Mouse (Mus musculus): ENCODE results near the gene Eif3m. TPM values are rescaled to one million over a fixed set of nuclear protein-coding genes. Genes with fewer than 3 reads are reported as not detected.
A peak's percentile ranks its signal among the peaks of the same experiment; 100 is the strongest.

Eif3m gene
- polyA plus RNA-seq, 1 experiment from 2014 or later, result 310 TPM

DNA sequence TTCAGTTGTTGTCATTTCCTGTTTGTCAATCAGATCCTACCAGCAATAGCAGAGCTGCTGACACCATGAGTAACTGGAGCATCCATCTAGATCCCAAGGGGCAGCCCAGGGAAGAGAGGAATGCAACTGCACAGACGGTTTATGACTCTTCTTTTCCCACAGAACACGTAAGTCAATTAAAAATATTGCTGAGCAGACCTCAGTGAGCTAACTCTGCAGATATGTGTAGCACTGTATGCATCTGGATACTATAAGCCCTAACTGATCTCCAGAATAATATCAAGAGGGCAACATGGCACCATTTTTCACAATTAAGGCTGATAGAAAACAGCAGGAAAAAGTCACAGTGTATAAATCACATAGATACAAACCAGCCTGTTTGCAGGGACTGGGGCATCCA lies 22.4 kb downstream of the Eif3m start:
- DNase-seq (ENCODE audit: low spot score), result no peak
- Histone ChIP-seq H3K27me3 (replicated peaks; ENCODE audit: low read depth, poor library complexity, severe bottlenecking) (no peaks in the 10 kb centered on the region), H3K27ac (replicated peaks) (no peak overlapping the region), H3K4me1 (no peaks in the 10 kb centered on the region), H3K4me3 (no peak overlapping the region), H3K9me3 (no peaks in the 10 kb centered on the region), H3K36me3 (replicated peaks) (peaks cover 39% of the 10 kb centered on the region)
- WGBS, result 75% methylated on average over 2 of the region's 2 CpGs

DNA sequence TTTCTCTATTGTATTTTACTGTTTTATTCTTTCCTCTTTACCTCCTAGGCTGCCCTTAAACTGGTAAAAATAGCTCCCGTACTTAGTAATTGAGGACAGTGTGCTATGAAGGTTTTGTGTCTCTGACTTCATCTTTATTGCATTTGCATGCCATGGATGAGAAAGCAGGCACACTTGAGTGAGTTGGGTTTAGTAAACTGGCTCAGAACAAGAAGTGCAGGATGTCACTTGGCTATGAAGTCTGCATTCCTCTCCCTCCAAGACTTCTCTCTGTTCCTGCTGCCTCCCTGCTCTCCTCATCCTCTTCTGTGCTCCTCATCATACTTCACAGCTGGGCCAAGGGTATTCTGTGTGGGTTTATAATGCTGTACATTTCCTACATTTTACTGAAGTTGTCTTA lies 27.9 kb downstream of the Eif3m start:
- DNase-seq (ENCODE audit: low spot score), result no peak
- Histone ChIP-seq H3K27me3 (replicated peaks; ENCODE audit: low read depth, poor library complexity, severe bottlenecking) (no peaks in the 10 kb centered on the region), H3K4me3 (no peak overlapping the region), H3K36me3 (replicated peaks) (0 out of 2 replicates have a peak, but pooled peaks cover 4% of the 10 kb centered on the region), H3K27ac (replicated peaks) (no peak overlapping the region), H3K9me3 (no peaks in the 10 kb centered on the region), H3K4me1 (no peaks in the 10 kb centered on the region)
- WGBS, result 87% methylated on average over 1 of the region's 1 CpGs

DNA sequence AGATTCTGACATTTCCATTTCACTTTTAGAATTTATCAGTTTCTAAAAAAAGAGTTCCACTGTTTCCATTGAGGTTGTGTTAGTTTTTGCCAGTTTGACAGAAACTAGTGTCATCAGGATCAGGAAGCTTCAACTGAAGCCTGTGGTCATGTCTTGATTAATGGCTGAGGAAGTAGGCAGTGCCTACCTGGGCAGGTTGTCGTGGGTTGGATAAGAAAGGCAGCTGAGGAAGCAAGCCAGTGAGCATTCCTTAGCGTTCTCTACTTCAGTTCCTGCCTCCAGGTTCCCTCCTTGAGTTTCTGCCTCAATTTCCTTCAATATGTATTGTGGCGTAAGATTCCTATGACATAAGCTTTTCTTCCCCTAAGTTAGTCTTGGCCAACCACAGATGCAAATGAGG lies 31.1 kb downstream of the Eif3m start:
- Histone ChIP-seq H3K27ac (replicated peaks) (no peak overlapping the region), H3K4me1 (peaks cover 5% of the 10 kb centered on the region; the same call in 1 of the 2 replicates), H3K9me3 (no peaks in the 10 kb centered on the region), H3K36me3 (replicated peaks) (no peaks in the 10 kb centered on the region), H3K4me3 (no peak overlapping the region), H3K27me3 (replicated peaks; ENCODE audit: low read depth, poor library complexity, severe bottlenecking) (no peaks in the 10 kb centered on the region)
- no peak for DNase-seq (ENCODE audit: low spot score)
- 65% methylated on average over 3 of the region's 3 CpGs for WGBS

DNA sequence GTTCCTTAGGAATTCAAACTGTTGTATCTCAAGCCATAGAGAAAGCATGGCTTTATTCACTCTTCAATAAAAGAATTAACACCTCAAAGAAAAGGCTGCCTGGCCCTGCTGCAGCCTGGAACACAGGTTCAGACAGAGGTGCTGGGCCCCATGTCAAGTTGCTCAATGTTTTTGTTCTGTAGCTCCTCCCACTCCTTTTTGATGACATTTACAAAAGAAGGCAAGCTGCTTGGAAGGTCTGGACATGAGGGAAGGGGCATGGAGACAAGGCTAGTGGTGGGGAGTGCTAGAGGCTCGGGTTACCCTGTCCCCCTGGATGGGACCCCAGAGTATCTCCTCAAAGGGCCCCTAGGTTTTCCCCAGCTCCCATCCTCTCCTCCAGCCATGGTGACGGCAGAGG lies 35.2 kb downstream of the Eif3m start:
- no peak overlapping the region for H3K4me3 ChIP-seq
- DNase-seq (ENCODE audit: low spot score), result no peak
- no peaks in the 10 kb centered on the region for H3K9me3 ChIP-seq
- no peaks in the 10 kb centered on the region for H3K36me3 ChIP-seq (replicated peaks)
- WGBS, result 27% methylated on average over 2 of the region's 2 CpGs
- H3K27ac ChIP-seq (replicated peaks), result no peak overlapping the region
- H3K27me3 ChIP-seq (replicated peaks; ENCODE audit: low read depth, poor library complexity, severe bottlenecking), result no peaks in the 10 kb centered on the region
- peaks cover 5% of the 10 kb centered on the region; the same call in 1 of the 2 replicates for H3K4me1 ChIP-seq

DNA sequence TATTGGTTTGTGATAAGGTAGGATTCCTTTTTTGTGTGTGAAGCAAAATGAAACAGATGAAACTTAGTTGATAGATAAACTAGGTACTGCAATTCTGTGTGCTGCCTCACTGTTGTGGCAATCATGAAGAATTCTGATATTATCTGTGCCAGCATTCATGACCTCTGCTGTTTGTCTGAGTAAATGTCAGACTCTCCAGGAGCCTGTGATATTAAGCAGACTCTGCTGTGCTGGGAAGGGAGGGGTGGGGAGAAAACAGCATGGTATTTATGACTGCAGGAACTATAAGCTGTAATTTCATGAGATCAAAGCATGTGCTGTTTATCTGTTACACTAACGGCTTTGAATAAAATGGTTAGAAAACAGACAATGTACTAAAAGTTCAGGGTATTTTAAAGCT lies 52.4 kb downstream of the Eif3m start:
- DNase-seq (ENCODE audit: low spot score), result peak; percentile 12
- WGBS, result 86% methylated on average over 1 of the region's 1 CpGs

More for the DNA sequence above, 52.4 kb downstream of the Eif3m start:
- Histone ChIP-seq H3K4me1 (no peaks in the 10 kb centered on the region), H3K36me3 (replicated peaks) (no peaks in the 10 kb centered on the region), H3K4me3 (no peak overlapping the region), H3K27ac (replicated peaks) (no peak overlapping the region), H3K9me3 (no peaks in the 10 kb centered on the region), H3K27me3 (replicated peaks; ENCODE audit: low read depth, poor library complexity, severe bottlenecking) (no peaks in the 10 kb centered on the region)

Other genes starting within 250 kb of the Eif3m start
- gene Qser1, start 200.3 kb downstream of the Eif3m start, polyA plus RNA-seq (2016; fragmentation: Nextera tagmentation; extraction: Ambion mirVana), result 12.2 and 12.6 TPM in 2 replicates
- 1.2 and 1.4 TPM in 2 replicates for gene Prrg4, start 167.2 kb downstream of the Eif3m start, polyA plus RNA-seq (2016; fragmentation: Nextera tagmentation; extraction: Ambion mirVana)
- gene Ccdc73, start 149.3 kb downstream of the Eif3m start, polyA plus RNA-seq (2016; fragmentation: Nextera tagmentation; extraction: Ambion mirVana), result 3.3 and 6.3 TPM in 2 replicates
- not detected in 2 replicates for gene Gm11060, start 74.9 kb upstream of the Eif3m start, polyA plus RNA-seq (2016; fragmentation: Nextera tagmentation; extraction: Ambion mirVana)
- gene Wt1, start 109.4 kb upstream of the Eif3m start, polyA plus RNA-seq (2016; fragmentation: Nextera tagmentation; extraction: Ambion mirVana), result 0.25 and 0.44 TPM in 2 replicates
- 0.37 and 0.57 TPM in 2 replicates for gene Them7, start 207.2 kb upstream of the Eif3m start, polyA plus RNA-seq (2016; fragmentation: Nextera tagmentation; extraction: Ambion mirVana)

Measured in embryonic facial prominence, embryonic 10.5 days (tissue).